ENCODE assay signal across 26 mouse cellular contexts in the genomic region with DNA sequence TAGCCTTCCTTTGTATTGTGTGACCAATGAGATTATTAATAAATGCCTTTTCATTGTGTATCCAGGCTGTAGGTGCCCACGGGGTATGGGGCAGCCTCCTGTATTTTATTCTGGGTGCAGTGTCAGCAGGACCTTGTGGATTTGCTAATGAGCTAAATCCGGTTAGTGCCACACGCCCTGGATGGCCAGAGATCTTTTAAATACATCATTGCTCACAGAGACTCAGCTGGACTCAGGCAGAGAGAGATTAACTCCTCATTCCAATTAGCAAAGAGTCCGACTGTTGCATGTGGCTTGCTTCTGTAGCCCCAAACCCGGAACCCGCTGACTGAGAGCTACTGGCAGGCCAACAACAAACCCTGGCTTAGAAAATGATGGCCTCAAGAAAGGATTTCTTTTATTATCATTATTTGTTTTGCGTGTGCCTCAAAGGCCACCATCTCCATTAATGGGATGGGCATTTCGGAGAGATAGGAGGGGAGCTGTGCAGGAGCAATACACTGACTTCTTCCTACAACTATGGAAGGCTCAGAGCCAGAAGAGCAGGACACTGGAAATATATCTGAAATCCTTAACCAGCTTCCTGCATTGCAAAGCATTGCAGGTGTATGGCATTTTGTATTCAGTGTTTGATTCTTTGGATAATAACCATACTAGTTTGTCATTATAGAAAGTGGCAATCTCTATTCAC.
DNase-seq lines count a peak whose midpoint lies in the region; ATAC-seq lines count a peak whose summit lies in the region.
"Had no signal": no experiment of that assay in that cellular context is flagged by ENCODE, and none has a peak within 500 bp of the region (broad histone marks: within the 10 kb centered on the region; RNA-seq: fewer than 3 reads in every experiment).

No protein-coding gene starts in this region.

- no peaks in the 10 kb centered on the region for H3K9me3 ChIP-seq in forebrain, embryonic 13.5 days (replicated peaks)
- H3K9me3 ChIP-seq in midbrain, embryonic 10.5 days (replicated peaks), result no peaks in the 10 kb centered on the region
- no peaks in the 10 kb centered on the region for H3K9me3 ChIP-seq in midbrain, embryonic 16.5 days (replicated peaks; ENCODE audit: control insufficient read depth, low read length, poor library complexity, severe bottlenecking)
- H3K9me3 ChIP-seq: heart, embryonic 13.5 days; limb, embryonic 13.5 days had no signal

- peak; percentile 62 for DNase-seq in heart, adult 11 months
- DNase-seq in heart, postnatal 25 days (ENCODE audit: low spot score), result no peak
- DNase-seq in midbrain, embryonic 10.5 days (ENCODE audit: low spot score), result peak; percentile 11
- DNase-seq in natural killer cell, adult 2 months (ENCODE audit: low spot score in 2 of 2), result no peak
- DNase-seq in adrenal gland, postnatal 4 days (ENCODE audit: low spot score in 2 of 2), result no peak
- DNase-seq: adrenal gland, adult 2 months; B cell, adult 2 months; cerebellum, adult 18-20 months; cerebellum, postnatal 25 days; gastrocnemius, postnatal 10 days; heart, adult 2 months; heart, postnatal 14 days; kidney, adult 11 months; kidney, postnatal 4 days; lung, adult 2 months; lung, postnatal 14 days; right cerebral cortex, postnatal 4 days; thymus, postnatal 14 days had no signal

- peak; percentile 21; the same call in 1 of the 2 replicates for ATAC-seq in forebrain, embryonic 13.5 days
- ATAC-seq in midbrain, embryonic 16.5 days, result peak; percentile 71
- ATAC-seq in megakaryocyte-erythroid progenitor cell, adult 5-6 weeks (replicated peaks; ENCODE audit: low FRiP score, low TSS enrichment, poor library complexity, severe bottlenecking), result no peak
- ATAC-seq: liver, embryonic 12.5 days; Patski had no signal

- no peaks in the 10 kb centered on the region for H3K27me3 ChIP-seq in forebrain, embryonic 13.5 days
- no peaks in the 10 kb centered on the region for H3K27me3 ChIP-seq in midbrain, embryonic 10.5 days (ENCODE audit: low read depth, poor library complexity, severe bottlenecking)
- no peaks in the 10 kb centered on the region for H3K27me3 ChIP-seq in midbrain, embryonic 16.5 days (ENCODE audit: control insufficient read depth, insufficient read depth, low read depth, low read length)
- H3K27me3 ChIP-seq: heart, embryonic 13.5 days; limb, embryonic 13.5 days; liver, embryonic 12.5 days had no signal

- no peak overlapping the region for H3K9ac ChIP-seq in forebrain, embryonic 13.5 days
- no peak overlapping the region for H3K9ac ChIP-seq in midbrain, embryonic 16.5 days (ENCODE audit: low read depth, low read length)
- H3K9ac ChIP-seq: heart, embryonic 13.5 days; limb, embryonic 13.5 days; liver, embryonic 12.5 days had no signal

- no peak overlapping the region for H3K4me3 ChIP-seq in forebrain, embryonic 13.5 days
- H3K4me3 ChIP-seq in midbrain, embryonic 10.5 days, result no peak overlapping the region
- no peak overlapping the region for H3K4me3 ChIP-seq in midbrain, embryonic 16.5 days (ENCODE audit: low read depth, low read length)
- H3K4me3 ChIP-seq: heart, adult 2 months; heart, embryonic 13.5 days; limb, embryonic 13.5 days; liver, embryonic 12.5 days had no signal

- no peak overlapping the region for H3K4me2 ChIP-seq in forebrain, embryonic 13.5 days
- no peak overlapping the region for H3K4me2 ChIP-seq in midbrain, embryonic 16.5 days (ENCODE audit: low read length)
- H3K4me2 ChIP-seq: heart, embryonic 13.5 days; limb, embryonic 13.5 days; liver, embryonic 12.5 days had no signal

- H3K27ac ChIP-seq in forebrain, embryonic 13.5 days, result no peak overlapping the region
- H3K27ac ChIP-seq in midbrain, embryonic 10.5 days (replicated peaks), result no peak overlapping the region
- H3K27ac ChIP-seq in midbrain, embryonic 16.5 days (ENCODE audit: low read length), result no peak overlapping the region
- H3K27ac ChIP-seq: heart, adult 2 months; heart, embryonic 13.5 days; limb, embryonic 13.5 days; liver, embryonic 12.5 days had no signal

- intact Hi-C loops in heart, postnatal 25 days (cut with DNase I), result no loop called here

- no peaks in the 10 kb centered on the region for H3K36me3 ChIP-seq in forebrain, embryonic 13.5 days (ENCODE audit: poor library complexity, severe bottlenecking)
- H3K36me3 ChIP-seq in midbrain, embryonic 10.5 days, result no peaks in the 10 kb centered on the region
- no peaks in the 10 kb centered on the region for H3K36me3 ChIP-seq in midbrain, embryonic 16.5 days (ENCODE audit: control insufficient read depth, insufficient read depth, low read length)
- H3K36me3 ChIP-seq: G1E; heart, embryonic 13.5 days; limb, embryonic 13.5 days; liver, embryonic 12.5 days had no signal

- H3K4me1 ChIP-seq in forebrain, embryonic 13.5 days, result no peaks in the 10 kb centered on the region
- peaks cover 14% of the 10 kb centered on the region; the same call in 1 of the 2 replicates for H3K4me1 ChIP-seq in midbrain, embryonic 10.5 days
- peaks cover 2% of the 10 kb centered on the region; the same call in 1 of the 2 replicates for H3K4me1 ChIP-seq in midbrain, embryonic 16.5 days (ENCODE audit: control insufficient read depth, insufficient read depth, low read length)
- H3K4me1 ChIP-seq: heart, embryonic 13.5 days; limb, embryonic 13.5 days; liver, embryonic 12.5 days had no signal

- 11% methylated on average over 8 of the region's 8 CpGs for WGBS in forebrain, embryonic 13.5 days
- WGBS in midbrain, embryonic 10.5 days, result 45% methylated on average over 8 of the region's 8 CpGs
- 16% methylated on average over 8 of the region's 8 CpGs for WGBS in midbrain, embryonic 16.5 days

Comparison
In these comparisons a context has a peak if more than half of its experiments do, and no peak if none do; other contexts are left out.
1. DNase-seq: peak in heart, adult 11 months (single experiment) and midbrain, embryonic 10.5 days (single experiment); none in heart, postnatal 25 days (single experiment), natural killer cell, adult 2 months (0 of 2) and adrenal gland, postnatal 4 days (0 of 2).